Mouse (Mus musculus) right cerebral cortex, postnatal 25 days (tissue): Measurements from ENCODE around the gene Kif6.

Experiments
- DNase-seq: peaks from one replicate; pipeline ENCODE4 v3.0.0; 2022

Kif6 gene

DNA sequence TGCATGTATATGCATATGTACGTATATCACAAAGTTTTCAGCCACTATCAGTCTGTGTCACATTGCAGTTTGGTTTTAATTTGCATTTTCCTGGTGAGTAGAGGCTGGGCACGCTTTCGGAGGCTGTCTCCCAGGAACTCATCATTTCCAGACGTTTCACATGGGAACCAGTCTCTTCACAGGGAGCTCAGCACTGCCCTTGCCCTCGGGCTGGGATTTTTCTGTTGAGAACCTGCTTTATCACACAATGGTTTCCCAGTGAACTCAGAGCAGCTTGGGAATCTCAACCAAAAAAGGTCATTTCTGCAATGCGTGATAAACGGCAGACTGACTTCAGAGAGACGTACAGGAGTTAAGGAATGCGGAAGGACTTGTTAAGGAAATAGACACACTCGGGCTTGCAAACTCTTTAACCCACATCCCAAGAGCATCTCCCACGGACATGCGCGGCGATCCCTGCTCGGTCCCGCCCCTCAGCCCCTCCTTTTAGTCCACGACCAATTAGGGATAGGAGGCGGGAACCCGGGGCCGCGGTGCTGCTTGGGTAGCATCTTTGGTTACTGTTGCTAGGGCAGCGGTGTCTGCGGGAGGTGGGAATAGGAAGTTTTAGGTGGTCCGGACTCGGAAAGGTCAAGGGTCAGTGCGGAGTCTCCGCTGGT, at the start of gene Kif6:
Gene Kif6, plus strand, starts transcription at position 560 of the 659 bp plus-strand sequence.
- peak; percentile 87 for DNase-seq

GRCm38 (mm10) chr17:49568717-49569116, 46.2 kb upstream of the Kif6 start:
- DNase-seq = no peak

GRCm38 (mm10) chr17:49577321-49577720, 37.6 kb upstream of the Kif6 start:
- DNase-seq = no peak

GRCm38 (mm10) chr17:49582471-49582870, 32.5 kb upstream of the Kif6 start:
- DNase-seq = no peak

DNA sequence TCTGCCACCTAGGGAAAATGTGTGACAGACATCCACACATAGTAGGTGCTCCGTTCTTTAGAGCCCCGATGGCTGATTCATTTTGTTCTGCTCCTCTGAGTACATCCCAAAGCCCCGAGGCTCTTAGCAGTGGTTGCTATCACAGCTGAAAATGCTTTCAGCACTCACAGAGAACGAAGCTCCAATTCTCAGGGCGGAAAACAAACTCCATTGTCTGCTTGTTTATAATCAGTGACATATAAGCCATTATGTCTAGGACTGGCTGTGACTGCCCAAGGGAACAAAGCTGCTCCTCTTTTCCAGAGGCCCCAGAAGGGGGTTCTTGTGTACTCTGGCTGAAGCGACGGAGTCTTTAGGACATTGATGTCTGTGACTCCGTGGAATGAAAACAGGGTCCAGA, 24.9 kb upstream of the Kif6 start:
- DNase-seq = no peak

- no peak for DNase-seq
These were observed 9.5 kb upstream of the Kif6 start for GRCm38 (mm10) chr17:49605397-49605796.

DNA sequence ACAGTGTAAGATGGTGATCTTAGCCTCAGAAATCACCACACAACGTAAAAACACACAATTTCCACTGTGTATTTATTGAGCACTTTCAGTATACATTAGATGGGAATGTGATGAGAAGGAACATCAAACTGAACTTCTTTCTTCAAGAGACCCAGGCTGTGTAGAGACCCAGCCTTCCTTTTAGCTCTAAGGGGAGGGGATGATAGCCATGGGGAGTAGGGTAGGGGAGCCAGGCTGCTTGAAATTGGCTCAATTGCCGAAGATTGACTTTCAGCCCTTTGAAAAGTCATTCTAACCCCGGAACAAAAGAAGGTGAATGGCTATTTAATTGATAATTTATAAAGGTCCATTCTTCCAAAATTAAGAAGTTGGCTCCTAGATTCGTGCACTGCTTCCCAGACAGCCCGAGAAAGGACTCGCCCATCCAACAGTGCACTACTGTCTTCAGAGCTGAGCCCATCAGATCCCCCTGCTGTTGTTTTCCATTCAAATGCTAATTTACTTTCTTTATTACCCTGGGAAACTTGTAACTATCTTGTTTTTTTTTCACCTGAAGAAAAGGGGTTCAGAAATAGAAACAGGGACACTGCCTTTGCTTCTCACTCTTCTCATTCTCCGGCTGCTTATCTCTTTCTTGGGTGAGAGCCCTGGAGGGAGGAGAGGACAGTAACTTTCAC, 7.4 kb upstream of the Kif6 start:
- DNase-seq = no peak

DNA sequence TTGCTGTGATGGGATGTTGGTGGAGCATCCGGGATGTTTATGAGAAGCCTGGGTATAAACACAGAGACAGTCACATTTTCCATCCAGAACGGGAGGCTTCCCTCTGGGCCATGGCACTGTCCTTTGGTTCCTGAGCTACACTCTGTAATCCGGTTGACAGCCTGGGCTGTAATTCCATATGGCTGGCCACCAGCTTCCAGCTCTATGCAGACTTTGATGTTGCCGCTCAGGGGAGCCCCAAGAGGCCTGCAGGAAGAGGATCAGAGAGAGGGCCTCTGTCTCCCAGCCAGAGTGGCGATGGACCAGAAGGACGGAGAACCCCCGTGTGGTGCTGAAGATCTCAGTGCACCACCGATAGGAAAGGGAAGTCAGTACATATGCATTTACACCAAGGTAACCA, 4.6 kb upstream of the Kif6 start:
- DNase-seq = no peak

GRCm38 (mm10) chr17:49615241-49615651, 310 bp downstream of the Kif6 start:
- no peak for DNase-seq

- DNase-seq = no peak
These were observed 9.6 kb downstream of the Kif6 start for GRCm38 (mm10) chr17:49624572-49624971.

DNA sequence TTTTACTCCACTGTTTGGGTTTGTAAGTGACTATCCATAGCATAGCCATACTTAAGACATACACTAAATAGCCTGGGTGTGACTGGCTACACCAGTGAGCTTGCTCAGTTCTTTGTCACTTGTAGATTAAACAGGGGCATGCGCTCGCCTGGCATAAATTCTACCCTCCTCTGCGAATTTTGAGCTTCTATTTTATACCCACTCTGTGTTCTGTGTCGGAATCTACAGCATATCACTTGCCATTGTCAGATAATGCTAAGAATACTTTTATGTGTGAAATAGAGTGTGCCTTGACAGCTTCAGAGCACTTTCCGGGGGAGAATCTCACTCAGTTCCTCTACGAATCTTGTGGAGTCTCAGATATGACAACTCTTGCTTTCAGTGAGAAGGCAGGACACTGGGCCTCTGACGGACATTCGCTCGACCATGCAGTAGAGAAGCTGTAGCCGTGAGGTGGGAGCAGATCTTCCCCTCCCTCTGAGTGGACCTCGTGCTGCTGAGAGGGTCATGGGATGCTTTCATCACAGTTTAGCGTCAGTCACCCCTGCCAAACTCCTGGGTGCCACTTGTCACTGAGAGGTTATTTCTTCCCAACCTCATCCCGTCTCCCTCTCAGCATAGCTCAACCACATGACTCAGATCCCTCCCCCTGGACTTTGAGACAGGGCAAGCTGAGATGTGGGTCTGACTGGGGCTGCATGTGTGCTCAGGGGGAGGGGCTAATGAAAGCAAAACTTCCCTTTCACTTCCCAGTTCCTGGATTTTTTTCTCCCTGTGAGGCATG, 12.3 kb downstream of the Kif6 start:
- no peak for DNase-seq

DNA sequence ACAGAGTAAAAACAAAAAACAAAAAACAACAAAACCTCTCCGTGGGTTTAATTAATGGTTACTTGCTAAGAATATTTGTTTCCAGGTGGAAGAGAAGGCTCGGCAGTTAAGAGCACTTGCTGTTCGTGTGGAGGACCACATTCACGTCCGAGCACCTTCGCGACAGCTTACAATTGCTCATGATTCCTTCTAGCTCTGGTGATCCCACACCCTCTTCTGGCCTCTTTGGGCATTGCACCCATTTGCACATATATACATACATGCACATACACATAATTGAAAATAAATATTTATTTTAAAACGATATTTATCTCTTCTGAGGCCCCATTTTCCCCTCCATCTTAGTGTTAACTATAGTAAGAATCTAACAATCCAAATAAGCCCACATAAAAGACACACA, 13.9 kb downstream of the Kif6 start:
- no peak for DNase-seq

- no peak for DNase-seq
These were observed 18.1 kb downstream of the Kif6 start for GRCm38 (mm10) chr17:49633041-49633440.

DNA sequence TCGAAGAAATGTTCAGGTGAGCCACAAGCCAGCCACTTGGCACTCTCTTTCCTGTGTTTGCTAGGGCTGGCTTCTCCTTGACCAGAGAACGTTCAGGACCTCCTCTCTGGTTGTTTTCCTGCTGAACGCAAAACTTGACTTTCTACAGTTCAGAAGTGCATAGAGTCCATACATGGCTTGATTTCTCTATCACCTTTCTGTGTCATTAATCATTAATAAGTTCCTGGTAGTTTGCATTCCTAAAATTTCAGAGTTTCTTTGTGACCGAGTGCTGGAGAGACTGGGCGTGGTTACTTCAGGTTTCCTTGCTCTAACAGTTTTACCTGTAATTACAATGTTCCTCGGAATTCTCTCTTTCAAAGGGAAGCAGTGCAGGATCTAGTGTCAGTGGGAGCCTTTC, 27.0 kb downstream of the Kif6 start:
- no peak for DNase-seq

- no peak for DNase-seq
These were observed 27.4 kb downstream of the Kif6 start for GRCm38 (mm10) chr17:49642336-49642735.

DNA sequence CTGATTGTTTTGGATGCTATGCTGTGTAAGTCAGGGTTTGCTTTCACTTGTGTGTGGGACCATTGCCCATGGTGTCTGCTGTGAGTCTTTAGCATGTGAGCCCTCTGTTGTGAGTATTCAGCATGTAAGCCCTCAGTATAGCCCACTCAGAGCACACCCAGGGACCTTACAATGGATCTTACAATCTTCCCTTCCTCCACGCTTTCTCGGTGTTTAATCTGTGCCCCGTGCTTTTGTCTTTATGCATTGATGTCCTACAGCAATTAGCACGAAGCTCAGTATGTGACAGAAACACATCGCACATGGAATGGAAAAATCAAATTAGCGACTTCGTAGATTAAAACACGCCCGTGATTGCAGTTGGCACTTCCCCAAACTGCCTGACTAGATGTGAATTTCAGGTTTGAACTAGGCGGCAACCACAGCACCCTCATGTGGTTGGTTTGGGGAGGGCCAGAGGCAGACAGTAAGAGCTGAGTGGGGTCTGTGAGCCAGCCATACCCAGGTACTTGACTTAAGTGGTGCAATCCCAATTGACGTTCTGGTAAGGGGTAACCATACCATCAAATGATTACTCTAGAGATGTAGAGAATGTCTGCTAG, 28.1 kb downstream of the Kif6 start:
- DNase-seq = peak; percentile 12

DNA sequence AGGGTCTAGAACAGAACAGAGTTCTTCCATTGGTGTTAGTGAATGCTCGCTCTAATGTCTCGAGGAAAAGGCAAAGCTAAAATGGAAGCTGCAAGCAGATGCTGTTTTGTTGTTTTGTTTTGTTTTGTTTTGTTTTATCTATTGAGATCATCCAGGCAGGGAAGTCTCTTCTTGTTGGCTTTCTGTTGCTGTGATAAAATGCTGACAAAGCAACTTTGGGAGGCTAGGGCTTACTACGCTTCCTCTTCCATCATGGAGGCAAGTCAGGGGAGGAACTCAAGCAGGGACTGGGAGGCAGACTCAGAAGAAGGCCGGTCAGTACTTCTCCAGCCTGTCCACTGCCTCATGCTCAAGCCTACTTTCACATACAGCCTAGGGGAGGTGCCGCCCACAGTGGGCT, 31.3 kb downstream of the Kif6 start:
- DNase-seq = no peak

- DNase-seq = no peak
These were observed 34.0 kb downstream of the Kif6 start for GRCm38 (mm10) chr17:49648970-49649369.

DNA sequence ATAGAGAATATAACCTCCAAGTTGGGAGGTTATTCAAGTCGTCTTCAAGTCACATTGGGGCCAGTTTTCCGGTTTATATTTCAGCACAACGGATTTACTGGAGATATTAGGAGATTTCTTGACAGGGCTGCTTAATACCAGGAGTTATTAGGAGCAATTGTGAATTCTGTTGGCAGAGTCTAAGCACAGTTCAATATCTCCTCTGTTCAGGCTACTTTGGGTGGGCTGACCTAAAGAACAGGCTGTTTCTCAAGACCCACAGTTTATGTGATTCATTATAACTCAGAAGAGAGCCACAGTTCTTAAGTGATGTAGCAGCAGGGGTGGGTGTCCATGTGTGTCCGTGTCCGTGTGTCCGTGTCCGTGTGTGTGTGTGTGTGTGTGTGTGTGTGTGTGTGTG, 34.5 kb downstream of the Kif6 start:
- DNase-seq = no peak

- no peak for DNase-seq
These were observed 35.4 kb downstream of the Kif6 start for GRCm38 (mm10) chr17:49650366-49650765.

DNA sequence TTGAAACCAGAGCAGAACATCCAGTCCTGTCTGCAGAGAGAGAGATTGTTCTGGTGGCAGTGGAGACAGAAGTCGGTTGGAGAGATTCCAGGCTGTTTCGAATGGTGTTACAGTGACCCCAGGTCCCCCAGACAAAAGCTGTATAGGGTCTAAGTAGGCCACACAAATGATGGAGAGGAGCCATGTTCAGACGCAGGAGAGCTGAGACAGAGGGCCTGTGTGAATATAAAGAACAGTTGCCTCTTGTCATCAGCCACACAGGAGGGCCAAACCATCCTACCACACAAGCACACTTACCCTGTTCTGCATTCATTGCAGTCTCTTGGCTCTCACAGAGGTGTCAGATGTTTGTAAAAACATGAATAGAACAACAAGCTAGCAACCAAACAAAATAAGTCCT, 37.4 kb downstream of the Kif6 start:
- no peak for DNase-seq

DNA sequence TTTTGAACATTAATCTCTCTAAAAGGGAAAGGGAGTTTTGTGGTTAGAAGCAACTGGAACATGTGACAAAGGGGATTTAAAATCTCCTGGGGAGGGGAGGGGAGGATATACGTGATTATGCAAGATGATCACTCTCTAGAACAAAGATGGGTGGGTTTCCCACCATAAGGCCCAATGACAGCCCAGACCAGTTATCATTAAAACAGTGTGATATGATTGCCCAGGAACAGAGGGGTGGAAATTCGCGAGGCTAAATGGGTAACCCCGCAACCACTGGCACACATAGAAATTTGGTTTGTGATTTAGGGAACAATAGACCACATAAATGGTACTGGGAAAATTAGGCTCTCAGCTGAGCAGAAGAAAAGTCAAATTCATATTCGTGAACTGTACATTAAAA, 37.9 kb downstream of the Kif6 start:
- no peak for DNase-seq

DNA sequence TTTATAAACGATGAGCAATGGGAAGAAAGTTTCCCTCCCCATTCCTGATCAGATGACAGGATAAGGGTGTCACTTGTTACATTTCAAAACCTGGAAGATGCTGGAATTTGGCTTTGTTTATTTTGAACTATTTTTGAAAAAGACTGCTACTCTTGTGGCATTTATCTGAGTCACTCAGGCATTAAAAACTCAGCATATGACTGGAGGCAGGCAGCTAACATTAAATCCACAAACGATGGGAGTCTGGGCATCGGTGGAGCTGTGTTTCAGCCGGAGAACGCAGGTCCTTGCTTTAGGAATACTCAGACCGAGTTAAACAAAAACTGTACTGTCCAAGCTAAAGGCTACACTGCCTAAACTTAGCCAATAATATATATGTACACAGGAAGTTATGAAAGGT, 46.7 kb downstream of the Kif6 start:
- no peak for DNase-seq

DNA sequence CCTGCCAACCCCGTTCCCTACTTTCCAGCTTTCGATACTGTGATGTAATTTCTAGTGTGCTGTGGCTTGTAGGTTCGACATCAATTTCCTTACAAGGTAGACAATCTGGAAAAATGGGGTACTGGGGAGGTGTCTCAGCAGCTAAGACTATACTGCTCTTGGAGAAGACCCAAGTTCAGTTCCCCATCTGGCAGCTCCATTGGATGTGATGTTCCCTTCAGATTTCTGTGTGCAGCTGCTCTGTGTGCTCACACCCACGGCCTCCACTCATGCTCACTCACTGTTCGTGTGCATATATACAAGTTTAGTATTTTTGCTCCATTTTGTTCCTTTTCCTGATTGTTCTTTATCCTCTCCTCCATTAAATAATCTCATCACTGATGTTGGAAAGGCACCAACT, 51.8 kb downstream of the Kif6 start:
- DNase-seq = peak; percentile 29
